Mouse (Mus musculus): ENCODE measurements at regions not wholly inside any gene's neighbourhood (a gene's known extent, or its start where the extent isn't known, plus 50 kb on each side); places are given as distances from the start of the nearest gene placed in this dataset.

DNA sequence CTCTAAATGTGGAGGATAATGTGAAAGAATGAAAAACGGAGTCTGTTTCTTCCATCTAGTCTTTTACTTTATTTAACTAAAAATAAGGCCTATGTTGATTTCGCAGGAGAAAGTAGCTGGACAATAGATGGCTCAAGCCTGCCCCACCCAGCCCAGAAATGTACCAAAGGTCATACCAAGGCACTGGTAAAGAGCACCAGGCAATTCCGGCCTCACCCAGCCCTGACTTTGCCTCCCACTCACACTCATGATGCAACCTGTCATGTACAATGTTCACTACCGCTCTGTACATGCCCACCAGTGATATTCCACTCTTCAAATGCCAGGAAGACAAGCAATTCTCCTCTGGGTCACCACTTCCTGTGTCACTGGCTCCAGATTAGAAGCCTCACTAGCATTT lies 564.9 kb downstream of the Insc start:
- TF ChIP-seq CTCF (IDR thresholded peaks at IDR 0.05; ENCODE audit: borderline replicate concordance, insufficient read depth, low read depth, low read length) = no peak
- no peak for TF ChIP-seq POLR2A (IDR thresholded peaks at IDR 0.05; ENCODE audit: borderline replicate concordance, insufficient read depth, low read length)

Measured in cerebellum, adult 2 months (tissue).